Mouse (Mus musculus) gastrocnemius, adult 18-20 months (tissue): ENCODE data around the gene Hnrnpu. TPM values are rescaled to one million over a fixed set of nuclear protein-coding genes. Genes with fewer than 3 reads are reported as not detected.
"Not testable (repeated sequence)": the region's sequence is repeated elsewhere in the genome, so short reads cannot be mapped to it uniquely, and the experiment has no call there.

Experiments used
- DNase-seq: peaks from one replicate; pipeline ENCODE4 v3.0.0; 2021; ENCODE audit warnings: low spot score
- microRNA-seq: library from miRNA; unstranded; fragments of <30 nt; microRNA quantifications from one replicate; pipeline ENCODE4 v1.2.0, GENCODE M21; 2021
- total RNA-seq, 2 experiments: library from RNA; stranded (reverse); gene quantifications; 2 replicates each; pipeline ENCODE4 v1.2.3; 2021

Gene Hnrnpu
- total RNA-seq, 2 experiments from 2014 or later = 101 to 152 TPM

DNA sequence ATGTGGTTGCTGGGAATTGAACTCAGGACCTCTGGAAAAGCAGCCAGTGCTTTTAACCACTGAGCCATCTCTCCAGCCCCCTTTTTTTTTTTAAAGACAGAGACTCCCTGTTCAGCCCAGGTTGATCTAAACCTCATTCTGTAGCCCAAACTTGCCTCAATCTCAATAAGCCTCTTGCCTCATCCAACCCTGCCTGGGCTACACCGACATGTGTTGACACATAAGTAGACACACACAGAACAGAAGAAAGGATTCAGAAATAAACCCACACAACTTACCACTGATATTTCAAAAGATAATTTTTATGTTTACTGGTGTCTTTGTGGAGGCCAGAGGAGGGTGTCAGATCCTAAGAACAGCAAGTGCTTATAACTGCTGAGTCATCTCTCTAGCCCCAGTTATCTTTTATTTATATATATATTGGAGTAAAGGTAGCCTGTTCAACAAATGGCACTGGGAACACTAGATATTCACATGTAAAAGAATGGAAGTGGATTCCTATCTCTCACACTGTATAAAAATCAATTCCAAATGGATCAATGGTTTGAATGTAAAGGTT lies 24.5 kb downstream of the Hnrnpu start:
- no peak for DNase-seq

DNA sequence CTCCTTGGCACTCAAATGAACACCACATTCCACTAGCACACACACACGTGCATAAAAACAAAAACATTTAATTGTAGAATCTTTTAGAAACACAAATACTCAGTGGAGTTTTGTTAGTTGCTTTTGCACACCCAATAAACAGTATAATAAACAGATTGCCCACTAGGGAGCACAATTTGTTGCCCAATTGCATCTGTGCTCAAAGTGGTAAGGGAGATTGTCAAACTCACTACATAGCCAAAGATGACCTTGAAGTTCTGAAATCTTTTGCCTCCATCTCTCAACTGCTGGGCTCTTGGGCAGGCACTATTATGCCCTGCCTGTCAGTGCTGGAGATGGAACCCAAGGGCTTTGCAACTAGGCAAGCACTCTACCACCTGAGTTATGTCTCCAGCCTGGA lies 27.5 kb downstream of the Hnrnpu start:
- DNase-seq = no peak

DNA sequence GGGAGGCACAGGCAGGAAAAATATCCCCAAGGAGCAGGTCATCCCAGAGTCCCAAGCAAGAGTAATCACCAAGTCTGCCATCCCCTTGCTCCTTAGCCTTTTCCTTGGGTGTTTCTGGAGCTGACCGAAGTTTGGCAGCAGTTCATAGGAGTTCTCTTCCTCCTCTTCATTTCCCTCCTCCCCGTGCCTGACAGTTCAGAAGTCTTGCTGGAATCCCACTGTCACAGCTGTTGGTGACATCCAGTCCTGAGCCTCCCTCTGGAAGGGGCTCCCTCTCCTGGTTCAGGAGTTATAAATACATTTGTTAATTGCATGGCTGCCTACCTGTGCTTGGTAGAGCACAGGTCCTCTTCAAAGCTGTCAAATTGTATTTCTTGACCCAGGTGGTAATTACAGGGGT lies 28.1 kb downstream of the Hnrnpu start:
- DNase-seq = no peak

DNA sequence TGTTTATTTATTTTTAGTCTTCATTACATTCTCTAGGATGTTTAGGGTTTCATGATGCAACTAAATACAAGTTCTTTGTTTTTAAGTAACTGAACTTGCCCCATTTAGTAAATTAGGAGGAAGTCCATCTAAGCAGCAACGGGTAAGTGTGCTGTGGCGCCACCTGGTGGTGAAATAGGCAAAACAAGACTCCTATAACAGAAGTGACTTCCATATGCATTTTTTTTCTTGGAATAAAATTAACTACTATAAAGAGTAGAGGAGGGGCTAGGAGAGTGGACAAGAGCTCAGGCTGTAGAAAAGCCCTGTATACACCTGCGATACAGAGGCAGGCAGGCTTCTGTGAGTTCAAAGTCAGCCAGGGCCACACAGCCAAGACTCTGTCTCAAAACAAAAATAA lies 34.2 kb downstream of the Hnrnpu start:
- peak; percentile 70 for DNase-seq

DNA sequence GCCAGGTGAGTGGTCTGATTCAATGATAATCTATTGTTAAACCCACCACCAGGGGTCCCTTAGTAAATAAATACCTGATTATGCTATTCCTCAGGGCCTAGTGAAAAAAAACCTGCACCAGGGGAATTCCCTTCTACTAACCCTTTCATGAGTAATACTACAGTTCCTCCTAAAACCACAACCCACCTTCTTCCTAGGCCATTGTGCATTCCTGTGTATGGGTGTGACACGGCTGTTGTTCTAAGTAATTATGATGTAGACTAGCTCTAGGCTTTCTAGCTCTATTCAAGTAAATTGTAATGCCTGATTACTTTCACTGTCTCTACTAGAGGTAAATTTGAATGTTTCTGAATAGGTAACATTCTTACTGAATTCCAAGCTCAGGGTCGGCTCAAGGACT lies 36.3 kb downstream of the Hnrnpu start:
- DNase-seq = not testable (repeated sequence)

DNA sequence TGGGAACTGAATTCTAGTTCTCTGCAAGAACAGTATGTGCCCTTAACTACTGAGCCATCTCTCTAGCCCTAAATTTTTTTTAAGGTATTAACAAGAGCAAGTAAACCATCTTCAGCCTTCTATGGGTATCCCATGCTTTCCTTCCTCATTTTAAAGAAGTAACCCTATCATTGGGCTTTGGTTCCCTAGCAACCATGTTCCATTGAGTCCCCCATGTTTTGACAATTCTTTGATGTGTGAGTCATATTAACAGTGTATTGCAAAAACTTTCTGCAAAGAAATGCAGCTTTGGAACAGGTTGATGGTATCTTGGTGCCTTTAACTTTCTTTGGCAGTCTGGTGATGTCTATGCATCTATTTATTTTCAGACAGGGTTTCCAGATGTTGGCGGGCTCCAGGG lies 43.5 kb downstream of the Hnrnpu start:
- no peak for DNase-seq

DNA sequence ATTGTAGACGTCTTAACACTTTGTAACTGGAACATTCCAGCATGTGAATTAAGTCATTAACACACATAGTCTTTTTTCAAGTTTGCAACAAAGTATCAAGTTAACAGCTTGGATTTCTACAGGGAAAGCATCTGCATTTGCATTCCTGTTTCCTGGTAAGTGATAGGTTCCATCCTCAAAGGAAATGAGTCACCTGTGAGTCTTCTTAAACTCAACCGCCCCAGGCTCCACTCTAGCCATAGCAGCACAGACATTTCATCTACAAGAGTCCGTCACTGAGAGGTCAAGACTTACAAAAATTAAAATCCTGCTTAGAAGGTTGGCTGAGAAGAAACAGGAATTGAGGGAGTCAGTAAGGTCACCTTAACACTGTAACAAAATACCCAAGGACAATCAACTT lies 45.9 kb downstream of the Hnrnpu start:
- DNase-seq = no peak

DNA sequence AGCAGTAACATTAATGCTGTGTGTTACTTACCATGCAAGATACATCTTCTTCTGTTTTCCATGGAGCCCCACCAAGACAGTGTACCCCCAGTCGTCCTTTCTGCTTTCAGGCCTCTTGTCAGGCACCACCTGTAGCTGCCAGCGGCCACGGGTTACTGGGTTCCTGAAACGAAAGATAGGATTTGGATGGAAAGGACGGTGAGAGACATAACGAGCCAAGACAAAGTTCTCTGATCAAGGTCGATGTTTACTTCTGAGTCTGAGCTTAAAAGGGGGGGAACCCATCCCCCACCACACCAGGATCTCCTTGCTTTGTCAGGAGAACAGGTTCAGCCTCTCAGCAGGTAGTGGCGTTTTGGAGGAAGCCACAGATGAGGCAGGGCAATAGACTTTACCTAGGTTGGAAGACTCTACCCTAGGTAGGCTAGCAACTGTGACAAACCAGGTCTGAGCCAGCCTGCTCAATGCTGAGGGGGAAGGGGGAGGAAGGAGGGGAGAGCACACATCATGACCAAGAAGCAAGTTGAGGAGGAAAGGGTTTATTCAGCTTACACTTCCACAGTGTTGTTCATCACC lies 49.9 kb downstream of the Hnrnpu start:
- DNase-seq = no peak

DNA sequence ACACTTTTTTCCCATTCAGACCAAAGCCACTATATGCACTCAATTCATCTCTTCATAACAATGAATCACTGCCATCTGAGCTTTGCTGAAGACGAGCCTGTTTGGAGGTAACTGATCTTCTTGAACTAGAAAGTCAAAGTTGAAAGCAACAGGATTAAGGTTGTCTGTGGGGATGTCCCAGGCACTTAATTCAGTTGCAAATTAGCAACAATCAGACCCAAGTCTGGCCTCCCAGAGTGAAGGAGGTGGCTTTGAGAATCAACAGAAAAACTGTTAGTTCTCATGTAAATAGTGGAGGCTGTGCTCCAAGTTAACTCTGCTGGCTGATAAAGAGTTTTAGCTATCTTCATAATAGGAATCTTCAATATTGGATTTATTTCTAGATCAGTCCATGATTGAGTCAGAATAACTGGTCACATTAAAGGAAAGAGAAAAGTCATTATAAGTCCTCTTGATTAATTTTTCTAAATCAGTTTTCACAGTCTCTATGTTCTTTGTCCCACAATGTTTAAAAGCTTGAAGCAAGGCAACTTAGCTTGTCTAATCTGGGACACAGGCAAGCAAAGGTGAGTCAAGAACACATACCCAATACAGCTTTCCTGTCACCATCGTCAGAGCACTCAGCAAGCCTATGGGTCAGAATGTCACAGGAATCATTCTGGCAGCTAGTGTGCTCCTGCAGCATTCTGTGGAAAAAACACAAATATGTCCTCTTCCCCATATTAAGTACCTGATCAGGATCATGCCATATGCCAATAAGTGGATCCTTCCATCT lies 53.5 kb downstream of the Hnrnpu start:
- no peak for DNase-seq

DNA sequence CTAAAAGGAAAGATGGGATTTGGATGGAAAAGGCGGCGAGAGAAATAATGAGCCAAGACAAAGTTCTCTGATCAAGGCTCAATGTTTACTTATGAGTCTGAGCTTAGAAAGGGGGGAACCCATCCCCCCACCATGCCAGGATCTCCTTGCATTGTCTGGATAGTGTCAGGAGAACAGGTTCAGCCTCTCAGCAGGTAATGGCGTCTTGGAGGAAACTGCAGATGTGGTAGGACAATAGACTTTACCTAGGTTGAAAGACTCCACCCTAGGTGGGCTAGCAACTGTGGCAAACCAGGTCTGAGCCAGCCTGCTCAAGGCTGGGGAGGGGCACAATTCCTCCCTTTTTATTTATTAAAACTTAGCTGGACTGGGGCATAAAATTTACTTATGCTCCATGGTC lies 54.3 kb downstream of the Hnrnpu start:
- not testable (repeated sequence) for DNase-seq

DNA sequence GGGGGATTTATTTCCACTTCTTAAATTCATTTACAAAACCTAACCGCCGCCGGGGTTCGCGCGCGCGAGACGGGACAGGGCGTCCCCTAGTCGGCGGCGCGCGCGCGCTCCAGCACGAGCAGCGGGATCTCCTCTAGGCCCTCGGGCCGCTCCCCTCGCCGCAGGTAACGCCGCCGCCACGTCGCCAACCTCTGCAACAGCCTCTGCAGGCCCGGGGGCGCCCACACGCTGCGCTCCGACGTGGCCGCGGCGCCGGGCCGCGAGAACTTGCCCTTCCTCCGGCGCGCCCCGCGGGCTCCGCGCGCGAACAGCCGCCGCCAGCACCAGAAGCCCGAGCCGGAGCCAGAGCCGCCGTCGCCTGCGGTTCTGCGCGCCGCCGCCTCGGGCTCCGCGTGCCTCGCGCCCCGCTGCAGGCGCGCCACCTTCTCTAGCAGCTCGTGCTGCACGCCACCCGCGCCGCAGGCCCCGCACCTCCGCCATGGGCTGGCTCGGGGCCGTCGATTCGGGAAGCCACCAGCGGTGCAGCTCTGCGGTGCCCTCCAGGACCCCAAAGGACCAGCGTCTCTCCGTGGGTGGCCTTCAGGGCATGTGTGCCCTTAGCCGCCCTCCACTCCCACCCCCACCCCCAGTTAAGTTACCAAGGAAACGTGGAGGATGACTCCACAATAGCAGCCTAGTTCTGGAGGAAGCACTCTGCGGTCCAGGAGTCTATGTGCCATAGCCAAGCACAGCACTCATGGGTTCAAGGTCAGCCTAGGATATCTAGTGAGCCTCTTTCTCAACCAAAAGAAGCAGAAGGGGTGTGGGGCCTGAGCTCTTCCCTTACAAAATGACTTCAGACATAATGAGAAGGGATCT lies 61.3 kb downstream of the Hnrnpu start:
- peak; percentile 5 for DNase-seq

DNA sequence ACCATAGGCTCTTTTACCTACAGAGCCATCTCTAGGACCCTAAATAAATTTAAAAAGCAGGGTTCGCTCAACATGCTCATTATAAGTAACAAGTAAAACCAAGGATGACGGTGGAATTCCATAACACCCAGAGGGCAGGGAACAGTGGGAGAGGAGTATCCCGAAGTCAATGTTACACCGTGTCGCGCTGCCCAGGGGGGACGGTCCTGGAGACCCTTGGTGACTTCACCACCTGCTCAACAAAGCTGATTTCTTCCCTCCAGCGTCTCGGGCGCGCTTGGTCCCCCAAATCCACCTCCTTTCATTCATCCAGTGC lies 61.9 kb downstream of the Hnrnpu start:
- no peak for DNase-seq

DNA sequence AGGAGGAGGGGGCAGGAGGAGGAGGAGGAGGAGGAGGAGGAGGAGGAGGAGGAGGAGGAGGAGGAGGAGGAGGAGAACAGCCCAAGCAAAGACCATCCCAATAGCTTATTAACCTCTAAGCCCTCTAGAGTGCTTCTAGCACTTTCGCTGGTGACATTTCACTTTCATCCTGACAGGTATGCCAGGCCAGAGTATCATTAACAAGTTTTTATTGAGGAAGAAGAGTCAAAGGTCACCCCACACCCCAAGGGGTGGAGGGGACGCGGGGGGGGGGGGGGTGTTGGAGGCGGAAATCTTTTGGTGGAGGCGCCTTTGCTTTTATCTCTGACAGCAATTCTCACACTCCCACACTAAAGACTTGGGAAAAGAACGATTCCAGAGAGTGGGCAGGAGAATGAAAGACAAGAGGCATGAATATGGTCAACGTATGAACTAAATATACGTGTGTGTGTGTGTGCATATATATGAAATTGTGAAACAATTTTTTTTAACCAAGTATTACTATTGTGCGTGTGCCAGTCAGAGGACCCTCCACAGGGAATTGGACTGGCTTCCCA lies 62.3 kb downstream of the Hnrnpu start:
- DNase-seq = no peak

Small RNAs within 50 kb of the gene (microRNA-seq; reads per million reads assigned to microRNA genes)
- gene Gm27458 = not detected

Other genes with a start within 250 kb of the Hnrnpu start
- 10 to 100 TPM; 33.8 to 36.0 TPM for gene Desi2, start 150.4 kb downstream of the Hnrnpu start, total RNA-seq
- 10 to 100 TPM; 43.1 to 45.2 TPM for gene Cox20, start 18.7 kb downstream of the Hnrnpu start, total RNA-seq
- gene Efcab2, start 68.3 kb upstream of the Hnrnpu start, total RNA-seq = 10 to 100 TPM; 12.5 to 14.0 TPM
- gene Kif26b, start 191.3 kb upstream of the Hnrnpu start, total RNA-seq = 1 to 10 TPM; 2.4 to 3.2 TPM